Mouse (Mus musculus): Measurements from ENCODE around the gene Insl6. TPM values are rescaled to one million over a fixed set of nuclear protein-coding genes. Genes with fewer than 3 reads are reported as not detected.

The Insl6 gene
- total RNA-seq, 1 experiment, result 1.7 TPM

DNA sequence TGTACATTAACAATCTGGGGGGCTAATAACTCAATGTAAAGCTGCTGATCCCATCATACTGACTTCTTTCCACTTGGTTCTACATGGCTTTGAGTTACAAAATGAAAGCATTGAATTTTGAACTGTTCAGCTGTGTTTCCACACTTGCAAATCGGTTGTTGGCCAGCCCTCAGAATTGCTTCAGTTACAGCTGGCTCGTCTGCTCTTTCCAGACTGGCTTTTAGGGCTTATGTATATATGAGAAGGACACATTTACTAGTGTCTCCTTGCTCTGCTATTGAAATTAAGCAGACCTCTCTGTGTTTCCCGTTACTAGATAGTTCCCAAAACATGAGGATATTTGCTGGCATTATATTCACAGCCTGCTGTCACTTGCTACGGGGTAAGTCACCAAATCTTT lies 47.0 kb upstream of the Insl6 start:
- TF ChIP-seq CHD2 (IDR thresholded peaks at IDR 0.05; ENCODE audit: low read depth, low read length), result no peak
- TF ChIP-seq ZNF384 (IDR thresholded peaks at IDR 0.05; ENCODE audit: low read depth, low read length), result no peak
- TF ChIP-seq ZC3H11A (IDR thresholded peaks at IDR 0.05; ENCODE audit: borderline replicate concordance, low read depth, low read length), result no peak
- no peak for TF ChIP-seq MAFK (IDR thresholded peaks at IDR 0.05; ENCODE audit: insufficient read depth, low read depth, low read length)
- TF ChIP-seq HCFC1 (IDR thresholded peaks at IDR 0.05; ENCODE audit: borderline replicate concordance, insufficient read depth, low read length), result no peak

GRCm38 (mm10) chr19:29371284-29372081 lies 46.3 kb upstream of the Insl6 start:
- TF ChIP-seq ZNF384 (IDR thresholded peaks at IDR 0.05; ENCODE audit: low read depth, low read length) (no peak), MAFK (IDR thresholded peaks at IDR 0.05; ENCODE audit: insufficient read depth, low read depth, low read length) (no peak), CHD2 (IDR thresholded peaks at IDR 0.05; ENCODE audit: low read depth, low read length) (no peak), HCFC1 (IDR thresholded peaks at IDR 0.05; ENCODE audit: borderline replicate concordance, insufficient read depth, low read length) (no peak), ZC3H11A (IDR thresholded peaks at IDR 0.05; ENCODE audit: borderline replicate concordance, low read depth, low read length) (no peak)
- Histone ChIP-seq H3K9me3 (ENCODE audit: control insufficient read depth, insufficient read depth, low read depth, low read length) (no peaks in the 10 kb centered on the region), H3K36me3 (ENCODE audit: control insufficient read depth, insufficient read depth, low read length, poor library complexity, severe bottlenecking) (no peaks in the 10 kb centered on the region), H3K4me1 (ENCODE audit: control insufficient read depth in 2 of 2, insufficient read depth in 2 of 2, low read length in 2 of 2, poor library complexity in 1 of 2) (peaks cover 0 to 2% of the 10 kb centered on the region in 2 experiments; a peak in 2 of 4 replicates), H3K27ac (ENCODE audit: insufficient read depth, low read depth, low read length, poor library complexity, severe bottlenecking) (no peak overlapping the region), H3K4me3 (ENCODE audit: insufficient read depth in 1 of 2, low read depth in 1 of 2, low read length in 2 of 2, poor library complexity in 1 of 2, severe bottlenecking in 1 of 2) (no peak overlapping the region), H3K9ac (ENCODE audit: insufficient read depth, low read depth, low read length, poor library complexity, severe bottlenecking) (no peak overlapping the region)
- in situ Hi-C loops (cut with MboI; ENCODE audit: low sequenced_read_pairs in 2 of 2, unreplicated experiment in 2 of 2), result no loop called here
- no peak for DNase-seq (ENCODE audit: low read depth, low spot score)

More for the DNA sequence above, 47.0 kb upstream of the Insl6 start:
- in situ Hi-C loops (cut with MboI; ENCODE audit: low sequenced_read_pairs in 2 of 2, unreplicated experiment in 2 of 2), result no loop called here
- no peak for DNase-seq (ENCODE audit: low read depth, low spot score)
- H3K9ac ChIP-seq (ENCODE audit: insufficient read depth, low read depth, low read length, poor library complexity, severe bottlenecking), result no peak overlapping the region
- H3K36me3 ChIP-seq (ENCODE audit: control insufficient read depth, insufficient read depth, low read length, poor library complexity, severe bottlenecking), result no peaks in the 10 kb centered on the region
- H3K9me3 ChIP-seq (ENCODE audit: control insufficient read depth, insufficient read depth, low read depth, low read length), result no peaks in the 10 kb centered on the region
- no peaks in the 10 kb centered on the region; a peak in 1 of 4 replicates for H3K4me1 ChIP-seq (ENCODE audit: control insufficient read depth in 2 of 2, insufficient read depth in 2 of 2, low read length in 2 of 2, poor library complexity in 1 of 2)
- no peak overlapping the region for H3K27ac ChIP-seq (ENCODE audit: insufficient read depth, low read depth, low read length, poor library complexity, severe bottlenecking)
- no peak overlapping the region for H3K4me3 ChIP-seq (ENCODE audit: insufficient read depth in 1 of 2, low read depth in 1 of 2, low read length in 2 of 2, poor library complexity in 1 of 2, severe bottlenecking in 1 of 2)

DNA sequence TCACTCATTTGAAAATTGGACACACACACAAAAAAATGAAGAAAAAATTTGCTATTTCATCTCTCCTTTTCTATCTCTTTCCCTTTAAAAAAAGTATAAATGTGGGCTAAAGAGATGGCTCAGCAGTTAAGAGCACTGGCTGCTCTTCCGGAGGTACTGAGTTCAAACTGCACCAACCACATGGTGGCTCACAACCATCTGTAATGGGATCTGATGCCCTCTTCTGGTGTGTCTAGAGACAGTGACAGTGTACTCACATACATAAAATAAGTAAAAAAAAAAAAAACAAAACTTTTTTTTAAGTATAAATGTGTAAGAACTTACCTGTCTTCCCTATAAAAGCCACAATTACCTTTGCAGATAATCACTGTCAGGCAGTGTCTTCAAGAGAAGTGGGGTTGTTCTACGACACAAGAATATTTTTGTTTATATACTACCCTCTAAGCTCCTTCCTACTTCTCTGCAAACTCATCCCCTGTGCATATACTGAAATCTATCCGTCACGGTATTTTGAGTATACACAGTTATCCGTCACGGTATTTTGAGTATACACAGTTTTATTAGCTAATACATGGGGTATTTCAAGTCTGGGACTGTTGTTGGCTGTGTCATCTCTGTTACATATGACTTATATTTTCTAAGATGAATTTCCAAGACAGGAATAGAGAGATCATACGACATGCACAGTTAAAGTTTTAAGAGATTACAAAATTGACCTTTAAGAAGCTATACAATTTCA lies 45.6 kb upstream of the Insl6 start:
- Histone ChIP-seq H3K4me1 (ENCODE audit: control insufficient read depth in 2 of 2, insufficient read depth in 2 of 2, low read length in 2 of 2, poor library complexity in 1 of 2) (peaks cover 0 to 2% of the 10 kb centered on the region in 2 experiments; a peak in 2 of 4 replicates), H3K36me3 (ENCODE audit: control insufficient read depth, insufficient read depth, low read length, poor library complexity, severe bottlenecking) (no peaks in the 10 kb centered on the region), H3K4me3 (ENCODE audit: insufficient read depth in 1 of 2, low read depth in 1 of 2, low read length in 2 of 2, poor library complexity in 1 of 2, severe bottlenecking in 1 of 2) (no peak overlapping the region), H3K9me3 (ENCODE audit: control insufficient read depth, insufficient read depth, low read depth, low read length) (no peaks in the 10 kb centered on the region), H3K9ac (ENCODE audit: insufficient read depth, low read depth, low read length, poor library complexity, severe bottlenecking) (no peak overlapping the region), H3K27ac (ENCODE audit: insufficient read depth, low read depth, low read length, poor library complexity, severe bottlenecking) (no peak overlapping the region)
- DNase-seq (ENCODE audit: low read depth, low spot score), result no peak
- in situ Hi-C loops (cut with MboI; ENCODE audit: low sequenced_read_pairs in 2 of 2, unreplicated experiment in 2 of 2), result no loop called here
- TF ChIP-seq MAFK (IDR thresholded peaks at IDR 0.05; ENCODE audit: insufficient read depth, low read depth, low read length) (no peak), ZC3H11A (IDR thresholded peaks at IDR 0.05; ENCODE audit: borderline replicate concordance, low read depth, low read length) (no peak), HCFC1 (IDR thresholded peaks at IDR 0.05; ENCODE audit: borderline replicate concordance, insufficient read depth, low read length) (no peak), ZNF384 (IDR thresholded peaks at IDR 0.05; ENCODE audit: low read depth, low read length) (no peak), CHD2 (IDR thresholded peaks at IDR 0.05; ENCODE audit: low read depth, low read length) (no peak)

- no peak for TF ChIP-seq MAFK (IDR thresholded peaks at IDR 0.05; ENCODE audit: insufficient read depth, low read depth, low read length)
- no peak for TF ChIP-seq CHD2 (IDR thresholded peaks at IDR 0.05; ENCODE audit: low read depth, low read length)
- TF ChIP-seq ZC3H11A (IDR thresholded peaks at IDR 0.05; ENCODE audit: borderline replicate concordance, low read depth, low read length), result no peak
- TF ChIP-seq ZNF384 (IDR thresholded peaks at IDR 0.05; ENCODE audit: low read depth, low read length), result no peak
- no peak for TF ChIP-seq HCFC1 (IDR thresholded peaks at IDR 0.05; ENCODE audit: borderline replicate concordance, insufficient read depth, low read length)
- in situ Hi-C loops (cut with MboI; ENCODE audit: low sequenced_read_pairs in 2 of 2, unreplicated experiment in 2 of 2), result no loop called here
- H3K4me3 ChIP-seq (ENCODE audit: insufficient read depth in 1 of 2, low read depth in 1 of 2, low read length in 2 of 2, poor library complexity in 1 of 2, severe bottlenecking in 1 of 2), result no peak overlapping the region
- H3K9me3 ChIP-seq (ENCODE audit: control insufficient read depth, insufficient read depth, low read depth, low read length), result no peaks in the 10 kb centered on the region
- no peak overlapping the region for H3K27ac ChIP-seq (ENCODE audit: insufficient read depth, low read depth, low read length, poor library complexity, severe bottlenecking)
- no peak for DNase-seq (ENCODE audit: low read depth, low spot score)
- peaks cover 0 to 2% of the 10 kb centered on the region in 2 experiments; a peak in 2 of 4 replicates for H3K4me1 ChIP-seq (ENCODE audit: control insufficient read depth in 2 of 2, insufficient read depth in 2 of 2, low read length in 2 of 2, poor library complexity in 1 of 2)
- no peaks in the 10 kb centered on the region for H3K36me3 ChIP-seq (ENCODE audit: control insufficient read depth, insufficient read depth, low read length, poor library complexity, severe bottlenecking)
- no peak overlapping the region for H3K9ac ChIP-seq (ENCODE audit: insufficient read depth, low read depth, low read length, poor library complexity, severe bottlenecking)
Observed at GRCm38 (mm10) chr19:29370112-29370511, 45.0 kb upstream of the Insl6 start.
